Mouse (Mus musculus) C2C12 (cell line): Measurements from ENCODE around the gene Slc23a2.

Experiments used
- CTCF ChIP-seq: IDR thresholded peaks from one replicate; pipeline ENCODE4 v1.5.1; 2011; ENCODE audit not compliant: control insufficient read depth, insufficient read depth, insufficient read length
- FOSL1 ChIP-seq: IDR thresholded peaks from one replicate; pipeline ENCODE4 v1.8.0; 2011; ENCODE audit warnings: mild to moderate bottlenecking, low read length; ENCODE audit not compliant: poor library complexity, insufficient read depth, severe bottlenecking
- MAX ChIP-seq: IDR thresholded peaks from one replicate; pipeline ENCODE4 v1.6.1; 2011; ENCODE audit warnings: mild to moderate bottlenecking, control low read depth
- MYOG ChIP-seq: IDR thresholded peaks from one replicate; pipeline ENCODE4 v1.6.1; 2011; ENCODE audit not compliant: control insufficient read depth, insufficient read length; ENCODE audit errors: extremely low read depth
- USF1 ChIP-seq: IDR thresholded peaks from one replicate; pipeline ENCODE4 v1.6.1; 2011; ENCODE audit warnings: low read depth, mild to moderate bottlenecking, control low read depth, moderate library complexity

DNA sequence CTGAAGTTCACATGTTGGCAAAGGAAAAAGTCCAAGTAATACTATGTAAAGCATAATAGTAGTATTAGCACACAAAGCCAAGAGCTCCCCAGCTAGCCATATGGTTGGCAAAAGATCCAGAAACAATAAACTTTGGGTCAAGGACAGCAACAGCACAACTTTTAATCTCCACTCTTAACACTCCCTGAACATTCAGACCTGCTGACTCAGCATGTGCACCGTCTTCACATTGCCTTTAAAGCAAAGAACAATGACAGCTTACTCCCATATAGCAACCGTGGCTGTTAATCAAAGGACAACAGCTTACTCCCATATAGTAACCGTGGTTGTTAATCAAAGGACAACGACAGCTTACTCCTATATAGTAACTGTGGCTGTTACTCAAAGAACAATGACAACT lies 48.3 kb downstream of the Slc23a2 start:
- TF ChIP-seq CTCF (no peak), USF1 (no peak), FOSL1 (no peak), MAX (no peak), MYOG (no peak)
